Mouse (Mus musculus) cortical plate, adult 2 months (tissue): ENCODE data around the gene Hvcn1.

ENCODE experiments used
- CTCF ChIP-seq: fragments of 200-500 bp; IDR thresholded peaks from 2 replicates; pipeline ENCODE4 v1.5.1; 2011; ENCODE audit warnings: mild to moderate bottlenecking, control low read depth, low read length; ENCODE audit not compliant: insufficient read depth; ENCODE audit errors: extremely low read depth
- POLR2A ChIP-seq: fragments of 200-500 bp; IDR thresholded peaks from 2 replicates; pipeline ENCODE4 v1.6.1; 2011; ENCODE audit warnings: mild to moderate bottlenecking, low read length, control low read depth; ENCODE audit not compliant: insufficient read depth; ENCODE audit errors: extremely low read depth

GRCm38 (mm10) chr5:122165233-122165915, 41.2 kb upstream of the Hvcn1 start:
- TF ChIP-seq POLR2A (no peak), CTCF (no peak)
